Mouse (Mus musculus) embryonic facial prominence, embryonic 14.5 days (tissue): ENCODE measurements around the gene Ier5. TPM values are rescaled to one million over a fixed set of nuclear protein-coding genes. Genes with fewer than 3 reads are reported as not detected.

ENCODE experiments used
- ATAC-seq: fragments of 200-750 bp; cut with Nextera tagmentation; 2 replicates; pipeline ENCODE4 v1.8.0; 2017; ENCODE audit warnings: low read depth, moderate number of reproducible peaks, moderate TSS enrichment
- DNase-seq: peaks from one replicate; pipeline ENCODE4 v3.0.0-alpha.2; 2015; ENCODE audit warnings: low spot score
- H3K27ac ChIP-seq: fragments of 300-500 bp; sonication (generic); replicated peaks from 2 replicates; pipeline ENCODE4 v1.5.1; 2014; ENCODE audit warnings: low read depth, mild to moderate bottlenecking, low read length, moderate library complexity
- H3K27me3 ChIP-seq: fragments of 300-500 bp; sonication (generic); replicated peaks from 2 replicates; pipeline ENCODE4 v1.6.1; 2014; ENCODE audit warnings: low read length; ENCODE audit not compliant: control insufficient read depth, insufficient read depth
- H3K36me3 ChIP-seq: fragments of 300-500 bp; sonication (generic); 2 replicates; pipeline ENCODE4 v1.6.1; 2014; ENCODE audit warnings: low read length, mixed read lengths; ENCODE audit not compliant: control insufficient read depth, insufficient read depth
- H3K4me1 ChIP-seq: fragments of 300-500 bp; sonication (generic); 2 replicates; pipeline ENCODE4 v1.6.1; 2014; ENCODE audit warnings: antibody characterized with exemption, low read length; ENCODE audit not compliant: control insufficient read depth, insufficient read depth
- H3K4me2 ChIP-seq: fragments of 300-500 bp; sonication (generic); 2 replicates; pipeline ENCODE4 v1.6.1; 2014; ENCODE audit warnings: low read depth, mild to moderate bottlenecking, low read length, moderate library complexity, mixed read lengths
- H3K4me3 ChIP-seq: fragments of 300-500 bp; sonication (generic); 2 replicates; pipeline ENCODE4 v1.5.1; 2014; ENCODE audit warnings: low read depth, mild to moderate bottlenecking, low read length
- H3K9ac ChIP-seq: fragments of 300-500 bp; sonication (generic); 2 replicates; pipeline ENCODE4 v1.6.1; 2014; ENCODE audit warnings: low read depth, mild to moderate bottlenecking, low read length, moderate library complexity, mixed read lengths
- H3K9me3 ChIP-seq: fragments of 300-500 bp; sonication (generic); 2 replicates; pipeline ENCODE4 v1.6.1; 2016; ENCODE audit warnings: low read length; ENCODE audit not compliant: control insufficient read depth
- WGBS: fragments of 180-500 bp; shearing (Covaris S2); extraction: QIAGEN DNeasy Blood & Tissue Kit; methylation state at CpG from one replicate; pipeline ENCODE4 v1.1.7; 2014; 5-methylcytosine and 5-hydroxymethylcytosine counted together
- polyA plus RNA-seq: library from polyadenylated mRNA; unstranded; fragments of >200 nt; fragmentation: Nextera tagmentation; extraction: Ambion mirVana; gene quantifications from 2 replicates; pipeline ENCODE4 v1.2.1, GENCODE M21; 2014

Gene Ier5
- polyA plus RNA-seq, 1 experiment from 2014 or later = 11.0 TPM

- Histone ChIP-seq H3K27me3 (no peaks in the 10 kb centered on the region), H3K9ac (no peak overlapping the region), H3K9me3 (no peaks in the 10 kb centered on the region), H3K4me3 (no peak overlapping the region), H3K4me2 (no peak overlapping the region), H3K4me1 (peaks cover 71% of the 10 kb centered on the region), H3K36me3 (no peaks in the 10 kb centered on the region), H3K27ac (peak overlapping the region; percentile 54; the same call in 1 of the 2 replicates)
- DNase-seq (peak; percentile 30), ATAC-seq (no peak)
- 36% methylated on average over 16 of the region's 16 CpGs for WGBS
Measured at GRCm38 (mm10) chr1:155088847-155089603, 10.4 kb downstream of the Ier5 start.

DNA sequence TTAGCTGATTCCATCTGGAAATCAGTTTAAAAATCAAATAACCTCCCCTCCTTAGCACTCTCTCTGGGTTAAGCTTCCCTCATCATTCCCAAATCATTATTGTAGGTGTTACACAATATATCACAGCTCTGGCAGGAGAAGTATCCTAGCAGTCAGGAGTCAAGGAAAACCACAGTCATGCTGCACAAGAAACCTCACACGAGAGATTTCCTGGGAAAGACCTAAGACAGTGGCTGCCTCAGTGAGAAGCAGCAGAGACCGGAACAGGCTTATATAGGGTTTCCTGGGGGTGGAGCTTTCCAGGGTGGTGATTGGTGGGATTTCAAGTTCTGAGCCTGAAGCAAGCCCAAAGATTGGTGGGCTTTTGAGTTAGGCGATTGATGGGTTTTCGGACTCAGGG, 11.4 kb downstream of the Ier5 start:
- 84% methylated on average over 4 of the region's 4 CpGs for WGBS

DNA sequence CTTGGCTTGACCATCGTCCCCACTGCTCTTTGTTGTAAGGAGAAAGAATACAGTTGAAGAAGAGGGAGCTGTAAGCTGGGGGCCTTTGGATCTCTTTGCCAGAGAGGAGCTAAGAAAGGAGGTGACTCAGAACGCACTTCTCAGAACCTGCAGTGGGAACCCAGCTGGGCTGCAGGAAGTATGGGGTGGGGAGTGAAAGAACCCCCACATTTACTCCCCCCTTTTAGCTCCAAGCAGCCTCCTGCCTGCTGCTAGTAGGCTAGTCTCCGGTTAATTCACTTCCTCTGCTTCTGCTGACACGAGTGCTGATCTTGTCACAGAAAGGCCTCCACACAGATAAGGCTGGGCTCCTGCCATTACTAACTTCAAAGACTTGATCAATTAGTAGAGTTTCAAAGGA, 12.5 kb downstream of the Ier5 start:
- 18% methylated on average over 4 of the region's 4 CpGs for WGBS
- Histone ChIP-seq H3K4me1 (peaks cover 59% of the 10 kb centered on the region), H3K27ac (peak overlapping the region; percentile 64)

More for the DNA sequence above, 11.4 kb downstream of the Ier5 start:
- no peak overlapping the region for H3K27ac ChIP-seq
- H3K9ac ChIP-seq = no peak overlapping the region
- no peaks in the 10 kb centered on the region for H3K36me3 ChIP-seq
- no peaks in the 10 kb centered on the region for H3K27me3 ChIP-seq
- no peak for DNase-seq
- no peak overlapping the region for H3K4me3 ChIP-seq
- no peaks in the 10 kb centered on the region for H3K9me3 ChIP-seq
- no peak overlapping the region for H3K4me2 ChIP-seq
- H3K4me1 ChIP-seq = peaks cover 61% of the 10 kb centered on the region
- ATAC-seq = no peak

DNA sequence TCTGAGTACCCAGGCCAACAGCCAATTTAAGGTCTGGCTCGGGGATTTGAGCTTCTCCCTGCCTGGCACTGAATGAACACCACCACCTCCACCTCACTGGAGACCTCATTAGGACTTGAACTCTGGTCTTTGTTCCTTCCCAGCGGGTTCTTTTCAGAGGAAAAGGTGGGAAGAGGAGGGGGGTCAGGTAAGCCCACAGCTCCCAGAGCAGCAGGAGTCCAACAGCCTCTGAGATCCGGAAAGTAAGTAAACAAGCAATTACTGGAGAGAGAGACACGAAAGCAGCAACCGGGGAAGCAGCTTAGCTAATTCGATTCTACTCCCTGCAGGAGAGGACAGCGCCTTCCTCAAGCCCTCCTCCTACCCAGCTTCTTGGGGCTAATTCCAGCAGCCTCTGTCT, 13.0 kb downstream of the Ier5 start:
- no peaks in the 10 kb centered on the region for H3K27me3 ChIP-seq
- H3K9ac ChIP-seq = no peak overlapping the region
- 12% methylated on average over 7 of the region's 7 CpGs for WGBS
- DNase-seq = peak; percentile 53
- no peaks in the 10 kb centered on the region for H3K36me3 ChIP-seq
- peaks cover 58% of the 10 kb centered on the region for H3K4me1 ChIP-seq
- peak overlapping the region; percentile 64 for H3K27ac ChIP-seq
- no peak overlapping the region for H3K4me3 ChIP-seq
- H3K9me3 ChIP-seq = no peaks in the 10 kb centered on the region
- no peak for ATAC-seq
- H3K4me2 ChIP-seq = peak overlapping the region; percentile 13; the same call in 1 of the 2 replicates

More for the DNA sequence above, 12.5 kb downstream of the Ier5 start:
- Histone ChIP-seq H3K4me2 (peak overlapping the region; percentile 13; the same call in 1 of the 2 replicates), H3K4me3 (no peak overlapping the region), H3K27me3 (no peaks in the 10 kb centered on the region), H3K9me3 (no peaks in the 10 kb centered on the region), H3K36me3 (no peaks in the 10 kb centered on the region), H3K9ac (no peak overlapping the region)
- DNase-seq (peak; percentile 13), ATAC-seq (no peak)

DNA sequence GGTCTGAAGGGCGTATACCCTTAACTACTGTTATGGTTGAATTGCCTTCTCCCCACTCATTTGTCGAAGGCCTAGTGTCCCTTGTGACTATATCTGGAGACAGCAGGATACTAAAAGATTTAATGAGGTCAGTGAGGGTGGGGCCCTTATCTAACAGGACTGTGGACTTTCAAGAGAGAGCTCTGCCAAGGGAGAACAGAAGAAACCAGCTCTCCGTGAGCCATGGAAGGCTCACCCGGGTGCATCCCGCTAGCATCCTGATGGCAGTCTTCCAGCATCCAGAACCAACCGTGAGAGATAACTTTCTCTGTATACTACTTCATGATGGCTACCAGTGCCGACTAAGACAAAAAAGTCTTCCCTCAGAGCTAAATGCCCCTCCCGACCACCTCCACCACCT, 14.6 kb downstream of the Ier5 start:
- no peaks in the 10 kb centered on the region for H3K27me3 ChIP-seq
- H3K27ac ChIP-seq = no peak overlapping the region
- H3K4me3 ChIP-seq = no peak overlapping the region
- no peak overlapping the region for H3K9ac ChIP-seq
- no peaks in the 10 kb centered on the region for H3K36me3 ChIP-seq
- H3K4me2 ChIP-seq = no peak overlapping the region
- H3K4me1 ChIP-seq = peaks cover 51% of the 10 kb centered on the region
- ATAC-seq = no peak
- no peak for DNase-seq
- 60% methylated on average over 8 of the region's 8 CpGs for WGBS
- no peaks in the 10 kb centered on the region for H3K9me3 ChIP-seq

DNA sequence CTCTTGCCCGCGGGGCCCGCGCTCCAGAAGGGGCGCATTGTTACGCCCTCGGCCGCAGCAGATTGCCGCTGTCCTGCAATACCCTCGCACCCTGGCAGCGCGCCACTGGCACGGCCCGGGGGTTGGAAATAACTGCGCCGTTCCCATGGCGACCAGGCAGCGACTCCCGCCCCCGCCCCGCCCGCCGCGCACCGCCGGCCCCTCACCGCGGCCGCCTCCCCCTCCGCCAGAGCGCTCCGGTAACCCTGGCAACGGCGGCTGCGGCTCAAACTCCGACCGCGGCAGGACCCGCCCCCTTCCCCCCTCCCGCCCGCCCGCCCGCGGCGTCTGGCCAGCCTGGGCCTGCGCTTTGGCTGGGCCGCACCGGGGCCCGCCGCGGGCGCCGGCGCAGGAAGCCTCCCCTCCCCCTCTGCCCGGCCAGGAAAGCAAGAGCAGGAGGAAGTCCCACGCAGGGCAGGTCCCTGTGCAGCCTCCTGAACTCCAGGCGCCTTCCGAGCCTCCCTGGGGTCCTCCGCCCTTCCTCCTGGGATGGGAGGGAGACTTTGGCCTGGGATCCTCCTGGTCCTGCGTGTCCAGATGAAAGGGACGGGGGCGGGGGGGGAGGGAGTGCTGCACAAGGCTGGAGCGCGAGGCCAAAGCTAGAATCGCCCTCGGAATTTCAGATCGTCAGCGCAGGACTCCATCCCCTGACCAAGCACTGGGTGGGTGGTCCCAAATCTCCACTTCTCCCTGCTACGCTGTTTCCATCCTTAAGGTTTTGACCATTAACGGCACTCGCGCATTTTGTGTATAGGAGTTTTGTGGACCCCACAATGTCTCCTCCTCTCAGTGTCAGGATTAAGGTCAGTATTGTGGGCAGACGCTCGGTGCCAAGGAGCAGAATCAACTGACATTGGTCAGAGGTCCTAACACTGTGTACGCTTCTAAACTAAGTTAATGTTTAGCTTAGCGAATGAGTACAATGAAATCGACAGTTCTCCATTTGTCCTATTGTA, 15.9 kb downstream of the Ier5 start:
- peak overlapping the region; percentile 93 for H3K27ac ChIP-seq
- no peaks in the 10 kb centered on the region for H3K36me3 ChIP-seq
- no peaks in the 10 kb centered on the region for H3K9me3 ChIP-seq
- peaks cover 44% of the 10 kb centered on the region for H3K4me1 ChIP-seq
- peak overlapping the region; percentile 49 for H3K4me3 ChIP-seq
- DNase-seq = peak; percentile 96
- peak overlapping the region; percentile 80 for H3K9ac ChIP-seq
- peak overlapping the region; percentile 92 for H3K4me2 ChIP-seq
- ATAC-seq = peak; percentile 93
- H3K27me3 ChIP-seq = no peaks in the 10 kb centered on the region
- 3% methylated on average over 19 of the region's 77 CpGs for WGBS

GRCm38 (mm10) chr1:155082965-155083268, 16.5 kb downstream of the Ier5 start:
- Histone ChIP-seq H3K9me3 (no peaks in the 10 kb centered on the region), H3K36me3 (no peaks in the 10 kb centered on the region), H3K4me3 (peak overlapping the region; percentile 49), H3K4me1 (peaks cover 44% of the 10 kb centered on the region), H3K9ac (peak overlapping the region; percentile 80), H3K27ac (peak overlapping the region; percentile 93), H3K27me3 (no peaks in the 10 kb centered on the region), H3K4me2 (peak overlapping the region; percentile 92)
- WGBS = 8% methylated on average over 2 of the region's 18 CpGs
- ATAC-seq (peak; percentile 20; the same call in 1 of the 2 replicates), DNase-seq (peak; percentile 89)

DNA sequence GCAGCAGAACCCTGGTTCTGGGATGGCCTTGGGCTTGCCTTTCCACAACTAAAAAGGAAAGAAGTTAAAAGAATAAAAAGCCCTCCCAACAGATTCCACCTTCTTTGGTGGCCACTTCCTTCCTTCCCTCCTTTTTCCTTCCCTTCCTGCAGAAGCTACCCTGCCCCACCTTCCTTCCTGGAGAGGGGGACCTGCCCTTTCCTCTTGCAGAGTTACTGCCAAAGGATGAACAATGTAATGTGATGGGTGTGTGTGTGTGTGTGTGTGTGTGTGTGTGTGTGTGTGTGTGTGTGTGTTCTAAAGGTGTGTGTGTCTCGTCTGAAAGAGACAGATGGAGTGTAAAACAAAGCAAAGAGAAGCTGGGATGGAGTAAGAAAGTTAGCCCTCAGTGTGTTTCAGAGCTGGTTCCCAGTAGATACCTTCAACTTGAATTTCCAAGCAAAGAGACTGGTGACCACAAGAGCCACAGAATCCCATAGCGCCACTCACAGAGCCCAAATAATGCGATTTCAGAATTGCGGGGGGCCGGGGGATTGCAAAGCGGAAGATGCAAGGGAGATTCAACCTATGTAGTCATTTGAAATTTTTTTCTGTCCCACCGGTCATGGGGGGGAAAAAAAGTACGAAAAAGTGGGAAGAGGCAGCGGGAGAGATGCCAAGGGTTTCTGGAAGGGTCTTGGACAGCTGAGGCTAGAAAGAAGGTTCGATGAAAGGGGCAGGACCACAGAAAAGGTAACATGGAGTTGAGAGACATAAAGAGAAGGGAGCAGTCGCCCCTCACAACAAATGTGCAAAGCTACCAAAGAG, 17.1 kb downstream of the Ier5 start:
- Histone ChIP-seq H3K4me1 (peaks cover 48% of the 10 kb centered on the region), H3K4me2 (peak overlapping the region; percentile 92), H3K4me3 (peak overlapping the region; percentile 49), H3K9me3 (no peaks in the 10 kb centered on the region), H3K27me3 (no peaks in the 10 kb centered on the region), H3K9ac (peak overlapping the region; percentile 80), H3K36me3 (no peaks in the 10 kb centered on the region), H3K27ac (peak overlapping the region; percentile 93)
- DNase-seq = peak; percentile 23
- 6% methylated on average over 11 of the region's 11 CpGs for WGBS
- ATAC-seq = no peak
